ENCODE assay signal across 17 mouse cellular contexts in genomic region chr7:78769075-78769652, GRCm38 (mm10). TPM values are rescaled to one million over a fixed set of nuclear protein-coding genes. Genes with fewer than 3 reads are reported as not detected.
A peak's percentile ranks its signal among the peaks of the same experiment; 100 is the strongest.
DNase-seq lines count a peak whose midpoint lies in the region; ATAC-seq and TF ChIP-seq lines count a peak whose summit lies in the region.
"Had no signal": no experiment of that assay in that cellular context is flagged by ENCODE, and none has a peak within 500 bp of the region (broad histone marks: within the 10 kb centered on the region; RNA-seq: fewer than 3 reads in every experiment).

No protein-coding gene starts in this region.

- ATAC-seq in lung, embryonic 15.5 days (ENCODE audit: borderline replicate concordance, extremely low read depth, low FRiP score, low TSS enrichment) = no peak

- H3K4me1 ChIP-seq in lung, embryonic 15.5 days = peaks cover 9% of the 10 kb centered on the region; the same call in 1 of the 2 replicates
- H3K4me1 ChIP-seq in lung, adult 2 months (ENCODE audit: control insufficient read depth, insufficient read depth, low read length) = no peaks in the 10 kb centered on the region
- H3K4me1 ChIP-seq: embryonic facial prominence, embryonic 12.5 days; limb, embryonic 15.5 days; midbrain, embryonic 12.5 days had no signal

- H3K9ac ChIP-seq in lung, embryonic 15.5 days = no peak overlapping the region
- H3K9ac ChIP-seq: embryonic facial prominence, embryonic 12.5 days; forebrain, embryonic 12.5 days; hindbrain, embryonic 15.5 days; limb, embryonic 15.5 days; midbrain, embryonic 12.5 days had no signal

- peak overlapping the region; percentile 53 for H3K27ac ChIP-seq in lung, embryonic 15.5 days
- H3K27ac ChIP-seq: embryonic facial prominence, embryonic 12.5 days; forebrain, embryonic 12.5 days; hindbrain, embryonic 15.5 days; limb, embryonic 15.5 days; macrophage; midbrain, embryonic 12.5 days had no signal

- TF ChIP-seq POLR2A in lung, adult 2 months (IDR thresholded peaks at IDR 0.05; ENCODE audit: borderline replicate concordance, extremely low read depth, low read depth, low read length) = no peak

- no peak overlapping the region for H3K4me3 ChIP-seq in lung, embryonic 15.5 days
- no peak overlapping the region for H3K4me3 ChIP-seq in lung, adult 2 months (replicated peaks; ENCODE audit: extremely low read depth, low read depth, low read length)
- H3K4me3 ChIP-seq: embryonic facial prominence, embryonic 12.5 days; forebrain, embryonic 12.5 days; hindbrain, embryonic 15.5 days; limb, embryonic 15.5 days; midbrain, embryonic 12.5 days; myocyte had no signal

- no peak for TF ChIP-seq CTCF in lung, adult 2 months (IDR thresholded peaks at IDR 0.05; ENCODE audit: insufficient read depth, low read length)

- 19% methylated on average over 7 of the region's 7 CpGs for WGBS in lung, embryonic 15.5 days
- WGBS in lung, adult 2 months = 32% methylated on average over 7 of the region's 7 CpGs

- no peaks in the 10 kb centered on the region for H3K27me3 ChIP-seq in lung, embryonic 15.5 days
- H3K27me3 ChIP-seq: embryonic facial prominence, embryonic 12.5 days had no signal

- H3K4me2 ChIP-seq in lung, embryonic 15.5 days = no peak overlapping the region
- H3K4me2 ChIP-seq: embryonic facial prominence, embryonic 12.5 days; forebrain, embryonic 12.5 days; hindbrain, embryonic 15.5 days; limb, embryonic 15.5 days; midbrain, embryonic 12.5 days had no signal

- H3K9me3 ChIP-seq in lung, embryonic 15.5 days = no peaks in the 10 kb centered on the region
- H3K9me3 ChIP-seq: embryonic facial prominence, embryonic 12.5 days; forebrain, embryonic 12.5 days; hindbrain, embryonic 15.5 days; limb, embryonic 15.5 days; midbrain, embryonic 12.5 days had no signal

- DNase-seq in heart, adult 11 months = peak; percentile 53
- DNase-seq in heart, adult 18-20 months = no peak
- DNase-seq in lung, adult 2 months = no peak
- DNase-seq in kidney, postnatal 14 days = peak; percentile 25
- DNase-seq in yolk sac, embryonic 10.5 days (ENCODE audit: low spot score) = peak; percentile 53
- no peak for DNase-seq in urinary bladder, postnatal 10 days (ENCODE audit: low spot score)
- no peak for DNase-seq in heart, postnatal 10 days
- DNase-seq: cerebellum, postnatal 25 days; thymus, postnatal 4 days had no signal

- peaks cover 10% of the 10 kb centered on the region for H3K36me3 ChIP-seq in lung, embryonic 15.5 days

- intact Hi-C loops in heart, postnatal 10 days (cut with DNase I) = loop anchor here (5.0 kb wide), 1 partner anchor 172 kb away; no protein-coding TSS in a partner anchor

RNA-seq across cellular contexts. Expression of gene Mrps11, which starts 13.8 kb away (rescaled TPM):
- 10 to 100 TPM; 39.5 to 40.1 TPM for total RNA-seq in heart, adult 18-20 months (2021)
- 76.1 and 76.3 TPM in 2 replicates for polyA plus RNA-seq in lung, embryonic 15.5 days (2015; fragmentation: Nextera tagmentation; extraction: Ambion mirVana)
- 27.9 and 28.5 TPM in 2 replicates for polyA plus RNA-seq in lung, adult 2 months (2012; rRNA removed)
- 10 to 100 TPM; 45.1 to 49.4 TPM for total RNA-seq in heart, postnatal 10 days (2021)

RNA-seq across cellular contexts. Expression of gene Mrpl46, which starts 14.2 kb away (rescaled TPM):
- 10 to 100 TPM; 52.6 to 59.5 TPM for total RNA-seq in heart, adult 18-20 months (2021)
- 57.0 and 60.9 TPM in 2 replicates for polyA plus RNA-seq in lung, embryonic 15.5 days (2015; fragmentation: Nextera tagmentation; extraction: Ambion mirVana)
- polyA plus RNA-seq in lung, adult 2 months (2012; rRNA removed) = 14.3 and 15.1 TPM in 2 replicates
- total RNA-seq in heart, postnatal 10 days (2021) = 10 to 100 TPM; 45.9 to 47.4 TPM

RNA-seq across cellular contexts. Expression of gene Ntrk3, which starts 31.4 kb away (rescaled TPM):
- 1 to 10 TPM in 1 of 2 experiments, under 1 TPM in 1; 0.97 to 3.9 TPM for total RNA-seq in heart, adult 18-20 months (2021)
- 0.97 and 1.1 TPM in 2 replicates for polyA plus RNA-seq in lung, embryonic 15.5 days (2015; fragmentation: Nextera tagmentation; extraction: Ambion mirVana)
- polyA plus RNA-seq in lung, adult 2 months (2012; rRNA removed) = 4.7 and 6.1 TPM in 2 replicates
- 1 to 10 TPM; 3.0 to 6.3 TPM for total RNA-seq in heart, postnatal 10 days (2021)
- polyA plus RNA-seq: macrophage had no signal

Comparison
In these comparisons a context has a peak if more than half of its experiments do, and no peak if none do; other contexts are left out.
1. DNase-seq: peak in heart, adult 11 months (single experiment), kidney, postnatal 14 days (single experiment) and yolk sac, embryonic 10.5 days (single experiment); none in heart, adult 18-20 months (0 of 2), lung, adult 2 months (single experiment), urinary bladder, postnatal 10 days (single experiment) and heart, postnatal 10 days (0 of 2).